Mouse (Mus musculus) adrenal gland, adult 8-10 months (tissue): Measurements from ENCODE around the gene Sohlh2. TPM values are rescaled to one million over a fixed set of nuclear protein-coding genes. Genes with fewer than 3 reads are reported as not detected.
"Not testable (repeated sequence)": the region's sequence is repeated elsewhere in the genome, so short reads cannot be mapped to it uniquely, and the experiment has no call there.

ENCODE experiments used
- DNase-seq: peaks from one replicate; pipeline ENCODE4 v3.0.0; 2022
- total RNA-seq, 4 experiments: library from RNA; stranded (reverse); gene quantifications; 2 replicates each; pipeline ENCODE4 v1.2.4; 2022

Gene Sohlh2
- total RNA-seq: not detected

DNA sequence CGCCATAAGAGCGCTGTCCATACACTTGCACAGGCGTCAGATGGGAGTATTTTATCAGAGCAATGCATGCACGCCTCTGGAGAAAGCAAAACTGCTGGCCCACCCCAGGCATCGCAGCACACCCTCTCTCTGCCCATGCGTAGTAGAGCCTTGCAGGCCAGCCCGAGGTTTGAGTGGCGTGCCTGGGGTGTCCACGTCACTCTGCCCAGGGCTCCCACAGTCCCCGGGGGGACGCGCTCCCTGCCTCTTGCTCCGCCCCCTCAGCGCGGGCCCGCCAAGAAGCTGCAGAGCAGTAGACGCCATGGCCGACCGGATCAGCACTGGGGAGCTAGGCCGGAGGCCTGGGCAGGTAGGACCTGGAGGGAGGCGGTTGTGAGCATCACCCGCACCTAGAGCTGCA, at the start of gene Sohlh2:
Sohlh2 (plus strand) TSS at position 263 of the 400 bp plus-strand sequence.
- no peak for DNase-seq

DNA sequence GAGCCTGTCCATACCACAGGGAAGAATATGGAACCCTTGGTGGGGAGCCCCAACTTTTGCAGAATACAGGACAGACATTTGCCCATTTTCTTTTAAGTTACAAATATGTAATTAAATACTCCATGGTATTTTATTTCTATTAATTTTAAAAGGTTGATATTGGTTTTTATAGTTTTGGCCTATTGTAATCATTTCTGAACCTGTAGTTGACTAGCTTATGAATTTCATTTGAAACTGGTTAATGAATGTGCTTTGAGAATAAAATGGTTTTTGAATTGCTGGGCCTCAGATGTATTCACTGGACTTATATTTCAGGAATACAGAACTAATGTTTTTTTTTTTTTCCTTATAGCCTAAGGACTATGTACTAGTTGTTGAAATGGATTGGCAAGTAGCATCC, 44.8 kb upstream of the Sohlh2 start, which contains the start of gene Ccdc169:
Ccdc169 (plus strand) TSS at position 301 of the 400 bp plus-strand sequence.
- no peak for DNase-seq

DNA sequence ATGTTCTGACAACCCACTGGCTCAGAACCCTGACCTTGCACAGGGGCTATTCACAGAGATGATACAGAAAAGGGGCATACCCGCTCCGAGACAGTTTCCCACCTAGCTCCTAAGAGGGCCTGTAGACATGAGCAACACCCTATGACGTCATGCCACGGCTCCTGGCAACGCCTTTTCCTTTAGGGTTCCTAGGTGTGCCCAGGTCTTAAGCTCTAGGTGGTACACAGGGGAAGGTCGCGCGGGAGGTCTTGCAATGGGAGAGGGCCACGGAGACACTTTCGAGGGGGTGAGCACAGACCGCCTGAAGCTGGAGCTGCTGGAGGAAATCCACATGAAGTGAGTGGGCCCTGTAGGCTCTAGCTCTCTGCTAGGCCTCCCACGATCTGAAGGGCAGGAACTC, 42.0 kb upstream of the Sohlh2 start:
- DNase-seq: no peak

DNA sequence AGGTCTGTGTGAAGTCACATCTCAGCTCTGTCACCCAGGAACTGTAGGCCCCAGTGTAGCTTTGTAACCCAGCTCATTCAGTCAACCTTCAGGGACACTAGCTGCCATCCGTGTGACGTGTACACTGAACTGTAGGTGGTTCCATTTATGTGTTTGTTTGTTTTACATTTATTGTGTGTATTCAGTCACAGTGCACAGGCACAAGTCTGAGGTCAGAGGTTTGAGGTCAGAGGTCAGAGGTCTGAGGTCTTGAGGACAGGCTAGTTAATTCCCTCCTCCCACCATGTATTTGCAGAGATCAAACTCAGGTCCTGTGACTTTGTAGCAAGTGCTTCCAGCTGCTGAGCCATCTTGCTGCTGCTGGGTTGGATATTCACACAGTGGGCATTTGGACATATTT, 40.4 kb upstream of the Sohlh2 start:
- DNase-seq: no peak

DNA sequence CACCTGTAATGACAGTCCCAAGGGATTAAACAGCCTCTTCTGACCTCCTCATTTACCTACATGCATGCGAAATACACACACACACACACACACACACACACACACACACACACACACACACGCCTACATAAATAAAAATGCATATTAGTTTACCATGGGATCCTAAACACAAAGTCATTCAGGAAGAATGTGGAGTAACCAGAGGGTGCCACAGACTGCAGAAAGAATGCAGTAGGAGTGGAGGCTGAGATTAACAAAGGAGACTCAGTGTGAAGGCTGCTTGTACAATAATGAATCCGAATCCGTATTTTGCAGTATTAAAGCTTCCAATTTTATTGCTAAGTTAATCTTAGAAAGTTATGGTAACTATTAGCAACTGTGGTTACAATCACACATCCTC, 36.9 kb upstream of the Sohlh2 start:
- DNase-seq: no peak

DNA sequence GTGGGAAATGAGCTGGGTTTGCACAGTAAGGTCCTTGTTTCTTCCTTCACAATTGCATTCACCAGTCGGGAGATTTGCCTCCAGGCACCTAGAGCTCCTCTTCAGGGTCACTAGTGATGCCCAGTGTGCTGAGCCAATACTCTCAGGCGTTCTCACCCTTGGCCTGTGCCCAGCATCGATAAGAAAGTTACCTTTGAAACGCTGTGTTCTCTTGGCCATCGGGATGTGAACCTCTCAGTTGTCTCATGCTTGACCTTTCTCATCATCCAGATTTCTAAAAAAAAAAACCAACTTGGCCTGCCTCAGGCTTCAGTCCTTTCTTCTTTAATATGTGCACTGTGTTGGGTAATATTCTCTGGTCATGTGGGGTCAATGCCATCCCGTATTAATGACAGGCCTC, 35.4 kb upstream of the Sohlh2 start:
- DNase-seq: no peak

DNA sequence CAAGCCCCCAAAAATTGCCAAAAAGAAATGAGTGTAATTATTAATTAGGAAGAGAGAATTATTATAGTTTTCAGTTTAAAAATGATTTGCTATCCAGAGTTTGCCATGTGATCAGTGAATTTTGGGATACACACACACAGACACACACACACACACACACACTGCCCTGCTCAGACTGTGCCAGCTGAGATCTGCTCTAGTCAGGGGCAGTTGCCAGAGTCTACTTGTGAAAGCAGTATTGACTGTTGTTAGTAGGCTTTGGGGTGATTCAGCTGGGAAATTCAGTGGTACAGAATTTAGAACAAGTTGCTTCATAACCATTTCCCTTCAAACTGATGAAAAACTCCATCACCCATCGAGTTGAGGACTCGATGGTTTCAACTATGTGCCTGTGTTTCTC, 34.7 kb upstream of the Sohlh2 start:
- DNase-seq: no peak

DNA sequence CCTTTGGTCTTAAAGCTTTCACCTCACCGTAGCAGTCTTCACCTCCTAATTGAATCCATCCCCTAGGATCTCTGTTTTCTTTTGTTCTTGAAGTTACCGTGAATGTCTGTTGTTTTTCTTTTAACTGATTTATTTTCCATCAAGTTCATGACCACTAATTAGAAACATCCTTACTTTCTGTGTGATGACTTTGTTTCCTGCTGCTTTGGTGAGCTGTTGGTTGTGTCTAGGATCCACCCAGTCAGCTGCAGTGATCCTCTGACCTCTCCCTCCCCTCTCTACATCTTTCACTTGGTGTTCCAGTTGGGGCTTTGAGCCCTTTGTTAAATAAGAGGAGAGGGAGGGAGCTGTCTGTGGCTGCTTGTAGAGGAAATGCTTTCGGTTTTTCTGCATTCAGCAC, 33.7 kb upstream of the Sohlh2 start:
- no peak for DNase-seq

DNA sequence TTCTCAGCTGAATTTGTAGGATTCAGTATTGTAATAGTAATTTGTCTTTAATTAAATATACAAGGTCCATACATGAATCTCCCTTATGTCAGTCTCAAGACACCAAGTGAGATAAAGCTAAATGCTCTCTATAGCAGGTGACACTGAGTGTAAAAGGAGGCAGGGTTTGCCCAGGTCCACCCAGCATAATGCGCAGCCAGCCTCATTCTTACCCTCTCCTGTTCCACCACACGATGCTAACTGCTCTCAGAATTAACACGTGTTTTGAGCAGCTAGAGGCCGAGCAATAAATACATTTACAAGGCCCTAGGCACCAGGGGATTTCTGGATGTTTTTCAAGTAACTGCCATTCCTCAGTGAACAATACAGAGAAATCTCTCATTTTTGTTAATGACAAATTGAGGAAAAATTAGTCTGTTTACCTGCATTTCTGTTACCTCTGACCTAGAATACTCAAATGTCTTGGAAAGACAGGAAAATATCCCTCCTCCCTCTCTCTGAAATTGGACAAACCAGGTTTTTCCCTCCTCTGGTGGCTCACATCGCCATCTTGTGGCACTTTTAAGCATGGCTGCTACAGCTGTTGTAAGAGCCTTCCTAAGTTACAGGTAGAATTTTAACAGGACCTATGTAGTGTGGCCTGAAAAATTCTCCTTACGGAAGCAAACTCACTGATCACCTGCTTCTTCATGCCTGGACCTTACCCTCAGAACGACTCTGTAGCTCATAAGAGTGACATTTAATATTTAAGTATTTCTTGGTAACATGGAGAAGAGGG, 30.0 kb upstream of the Sohlh2 start:
- no peak for DNase-seq

DNA sequence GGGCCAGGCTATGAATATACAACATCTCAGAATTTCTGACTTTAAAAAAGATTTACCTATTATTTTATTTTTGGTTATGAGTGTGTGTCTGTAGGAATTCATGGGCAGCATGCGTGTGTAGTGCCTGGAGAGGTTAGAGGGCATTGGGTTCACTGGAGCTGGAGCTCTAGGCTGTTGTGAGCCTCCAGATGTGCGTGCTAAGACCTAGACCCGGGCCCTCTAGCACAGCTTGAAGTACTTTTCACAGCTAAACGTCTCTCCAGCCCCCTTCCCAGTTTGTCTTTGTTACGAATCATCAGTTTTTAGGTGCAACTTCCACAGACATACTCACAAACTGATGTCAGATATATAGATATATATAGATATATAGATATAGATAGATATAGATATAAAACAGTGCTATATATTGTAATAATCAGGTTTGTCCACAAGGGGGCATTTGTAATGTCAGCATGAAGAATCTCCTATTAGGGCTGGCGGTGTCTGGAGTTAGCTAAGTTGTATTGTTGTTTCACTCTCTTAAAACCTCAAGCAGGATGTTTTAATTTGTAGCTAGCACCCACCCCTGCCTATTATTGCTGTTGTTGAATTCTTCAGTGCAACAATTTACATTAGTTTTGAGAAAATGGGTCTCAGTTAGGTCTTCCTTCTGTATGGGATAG, 29.0 kb upstream of the Sohlh2 start:
- DNase-seq: no peak

DNA sequence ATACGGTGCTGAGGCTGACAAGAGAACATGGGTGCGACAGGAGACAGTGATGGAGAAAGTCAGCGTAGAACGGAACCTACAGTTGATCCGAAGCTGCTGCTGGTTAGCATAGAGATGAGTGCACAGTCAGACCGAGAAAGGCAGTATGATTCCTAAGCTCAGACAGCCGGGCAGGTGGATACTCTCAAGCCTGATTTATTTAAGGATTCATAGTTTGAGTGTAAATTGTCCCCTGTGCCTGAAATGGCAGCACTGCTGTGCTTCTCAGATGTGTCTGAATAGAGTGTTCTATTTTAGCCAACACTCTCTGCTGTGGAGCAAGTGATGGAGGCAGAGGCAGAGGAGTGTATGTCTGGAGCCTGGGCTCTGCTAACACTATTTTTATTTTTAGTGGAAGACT, 27.7 kb upstream of the Sohlh2 start:
- no peak for DNase-seq

DNA sequence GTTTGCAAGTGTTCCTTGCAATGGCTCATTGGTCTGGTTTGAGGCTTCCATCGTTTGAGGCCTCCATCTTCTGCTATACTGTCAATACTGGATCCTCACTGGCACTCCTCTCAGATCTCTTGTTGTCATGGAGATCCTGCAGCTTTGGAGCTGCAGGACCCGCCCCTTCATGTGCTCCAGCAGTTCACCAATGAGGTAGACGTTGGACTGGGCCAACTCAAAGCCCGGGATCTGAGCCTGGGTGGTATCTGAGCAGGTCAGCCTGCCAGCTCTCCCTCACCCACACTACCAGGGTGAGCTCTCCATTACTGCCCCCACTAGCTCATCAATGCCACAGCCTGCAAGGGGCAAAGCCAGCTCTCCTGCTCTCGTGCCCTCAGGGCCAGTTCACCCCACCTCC, 24.4 kb upstream of the Sohlh2 start:
- no peak for DNase-seq

DNA sequence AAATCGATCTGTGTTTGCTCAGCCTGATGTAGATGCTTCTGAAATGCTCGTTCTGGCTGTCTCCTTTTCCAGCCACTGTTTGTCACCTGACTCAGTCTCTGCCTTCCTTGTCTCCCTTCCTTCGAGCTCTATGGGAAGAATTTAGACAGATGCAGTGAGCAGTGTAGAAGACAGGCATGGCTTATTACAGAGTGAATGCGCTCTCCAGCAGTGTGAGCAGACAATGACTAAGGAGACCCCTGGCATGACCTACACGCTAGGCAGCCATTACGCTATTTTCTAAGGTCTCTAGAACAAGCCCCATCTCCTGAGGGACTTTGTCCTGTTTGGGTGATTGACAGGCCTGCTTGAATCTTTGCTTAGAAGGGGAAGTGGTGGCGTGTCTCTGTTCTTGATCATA, 20.7 kb upstream of the Sohlh2 start:
- no peak for DNase-seq

DNA sequence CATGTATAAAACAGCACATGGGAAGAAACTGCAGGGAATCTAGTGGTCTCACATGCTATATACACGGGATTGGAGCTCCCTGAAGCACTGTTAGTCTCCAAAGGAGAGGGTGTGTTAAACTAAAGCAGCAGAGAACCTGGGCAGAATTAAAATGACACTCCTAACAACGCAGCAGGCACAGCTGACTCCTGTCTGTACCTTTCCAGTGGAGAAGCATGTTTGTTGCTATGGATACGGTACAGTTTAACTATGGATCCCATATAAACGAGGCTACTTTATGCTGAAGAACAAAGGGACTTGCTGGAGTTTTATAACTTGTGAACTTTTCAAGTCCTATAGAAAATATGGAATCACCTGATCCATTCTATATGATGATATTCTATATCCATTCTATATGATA, 18.3 kb upstream of the Sohlh2 start:
- no peak for DNase-seq

DNA sequence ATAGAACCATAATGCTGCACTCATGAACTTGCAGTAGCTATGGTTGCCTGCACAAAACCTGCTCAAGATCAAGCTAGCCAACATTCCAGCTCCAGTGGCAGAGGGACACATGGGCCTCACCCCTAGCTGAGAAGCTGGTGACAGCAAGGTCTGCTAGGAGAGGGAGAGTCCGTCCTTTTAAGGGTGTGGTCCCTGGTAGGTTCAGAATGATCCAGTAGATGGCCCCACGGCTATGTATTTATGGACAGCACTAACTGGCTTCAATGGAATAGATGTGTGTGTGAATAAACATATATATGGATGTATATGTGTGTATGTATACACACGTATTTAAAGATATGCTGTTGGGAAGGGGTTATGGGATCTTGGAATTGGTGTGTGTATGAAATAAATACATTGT, 9.3 kb upstream of the Sohlh2 start:
- DNase-seq: no peak

DNA sequence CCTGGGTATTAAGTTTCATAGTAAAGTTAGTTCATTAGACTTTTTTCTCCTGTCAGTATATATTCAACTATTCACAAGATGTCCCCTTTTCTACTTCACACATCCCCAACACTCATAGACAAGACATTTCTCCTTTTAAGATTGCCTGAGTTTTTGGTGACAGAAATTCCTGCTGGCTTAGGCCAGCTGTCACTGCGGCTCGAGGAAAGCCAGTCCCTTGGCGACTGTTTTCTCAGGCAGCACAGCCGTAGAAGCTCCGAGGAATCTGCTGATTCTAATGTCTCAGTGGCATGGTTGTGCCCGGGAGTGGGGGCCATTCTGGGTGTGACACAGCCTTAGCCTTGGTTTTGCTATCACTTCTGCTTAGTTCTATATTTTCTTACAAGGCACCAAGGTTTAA, 4.6 kb upstream of the Sohlh2 start:
- DNase-seq: no peak

DNA sequence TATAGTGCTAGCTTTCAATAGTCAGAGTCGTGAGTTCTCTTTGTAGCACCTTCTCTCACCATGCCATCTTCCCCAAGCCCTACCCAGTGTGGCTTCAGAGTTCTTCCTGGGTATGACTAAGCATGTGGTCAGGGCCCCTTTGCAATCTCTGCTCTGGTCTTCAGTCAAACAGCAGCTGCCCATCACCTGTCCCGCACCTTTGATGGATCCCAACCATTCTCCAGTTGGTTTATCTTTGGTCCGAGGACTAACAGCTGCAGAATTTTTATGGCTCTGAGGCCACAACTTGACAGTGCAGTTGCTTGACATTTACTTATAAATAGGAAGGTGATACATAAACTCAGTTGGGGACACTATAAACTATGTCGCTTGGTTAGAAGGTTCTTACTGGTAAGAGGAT, 9.8 kb downstream of the Sohlh2 start:
- no peak for DNase-seq

DNA sequence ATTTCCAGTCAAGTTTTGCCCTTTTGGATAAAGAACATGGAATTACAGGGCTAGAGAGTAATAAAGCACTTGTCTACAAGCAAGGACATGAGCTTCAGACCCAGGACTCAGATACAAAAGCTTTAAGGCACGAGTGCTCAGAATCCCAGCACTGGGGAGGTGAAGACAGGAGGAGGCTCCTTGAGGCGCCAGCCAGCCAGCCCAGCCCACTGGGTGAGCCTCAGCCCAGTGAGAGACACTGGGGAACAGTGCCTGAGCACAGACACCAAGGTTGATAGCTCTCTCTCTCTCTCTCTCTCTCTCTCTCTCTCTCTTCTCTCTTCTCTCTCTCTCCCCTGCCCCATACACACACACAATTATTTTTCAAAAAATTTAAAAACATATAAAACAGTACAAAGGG, 11.5 kb downstream of the Sohlh2 start:
- no peak for DNase-seq

DNA sequence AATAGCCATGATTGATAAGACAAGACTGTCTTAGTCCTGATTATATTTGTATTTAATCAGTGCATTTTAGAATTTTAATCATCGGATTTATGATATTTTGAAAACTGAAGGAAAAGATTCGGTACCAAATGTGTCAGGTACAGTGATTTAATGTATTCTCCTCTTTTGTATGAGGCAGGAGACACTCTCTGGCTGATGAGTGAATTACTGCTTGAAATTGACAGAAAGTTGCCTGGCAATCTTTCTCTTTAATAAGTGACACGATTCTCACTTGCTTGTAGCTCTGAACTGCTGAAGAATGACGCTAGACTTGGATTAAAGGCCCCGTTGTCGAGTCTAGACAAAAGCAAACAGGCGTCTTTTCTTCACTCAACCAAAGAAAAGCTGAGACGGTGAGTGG, 13.0 kb downstream of the Sohlh2 start:
- no peak for DNase-seq

DNA sequence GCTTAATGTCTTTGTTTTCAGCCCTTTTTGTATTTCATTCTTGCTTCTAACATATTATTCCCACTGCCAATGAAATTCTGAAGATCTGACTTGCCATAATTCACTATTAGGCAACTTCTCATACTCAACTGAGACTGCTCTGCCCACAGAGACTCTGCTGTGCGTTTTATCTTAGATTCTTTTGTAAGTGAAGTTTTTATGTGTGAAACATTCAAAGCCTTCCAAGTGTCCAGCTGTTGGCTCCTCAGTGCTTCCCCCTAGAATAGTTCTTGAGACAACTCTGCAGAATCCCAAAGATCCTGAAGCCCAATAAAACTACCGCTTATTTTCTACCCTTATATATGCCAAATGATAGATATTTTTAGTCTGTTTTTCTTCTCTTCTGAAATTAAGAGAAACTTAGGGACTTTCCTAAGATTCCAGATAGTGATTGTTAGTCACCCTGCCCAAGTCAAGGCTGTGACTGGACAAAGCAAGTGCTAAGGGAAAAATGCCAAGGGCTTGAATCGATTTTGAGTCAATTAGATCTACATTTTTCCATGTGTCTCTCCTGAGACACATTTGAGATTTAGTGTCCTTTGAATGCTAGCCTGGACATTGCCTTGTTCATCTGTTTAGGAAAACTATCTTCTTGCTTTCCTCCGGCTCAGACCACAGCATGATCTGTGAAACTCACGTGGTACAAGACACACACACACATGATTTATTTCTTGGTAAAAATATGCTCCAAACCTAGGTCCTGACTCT, 13.9 kb downstream of the Sohlh2 start:
- DNase-seq: no peak

DNA sequence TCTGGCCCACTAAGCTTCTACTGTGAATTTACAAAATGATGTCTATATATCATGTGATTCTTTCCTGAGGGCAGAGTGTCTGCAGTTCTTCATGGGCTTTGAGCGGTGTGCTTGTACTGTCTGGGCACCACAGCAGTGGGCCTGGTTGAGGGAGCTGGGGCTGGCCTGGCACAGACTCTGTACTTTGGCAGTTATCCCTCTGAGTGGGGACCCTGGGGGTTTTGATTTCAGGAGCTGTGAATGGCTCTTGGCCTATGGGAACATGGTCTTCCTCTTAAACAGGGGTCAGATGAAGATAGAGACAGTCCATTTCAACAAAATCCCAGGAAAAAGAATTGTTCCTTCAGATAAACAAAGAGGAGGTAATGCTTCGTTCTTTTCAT, 14.5 kb downstream of the Sohlh2 start:
- no peak for DNase-seq

DNA sequence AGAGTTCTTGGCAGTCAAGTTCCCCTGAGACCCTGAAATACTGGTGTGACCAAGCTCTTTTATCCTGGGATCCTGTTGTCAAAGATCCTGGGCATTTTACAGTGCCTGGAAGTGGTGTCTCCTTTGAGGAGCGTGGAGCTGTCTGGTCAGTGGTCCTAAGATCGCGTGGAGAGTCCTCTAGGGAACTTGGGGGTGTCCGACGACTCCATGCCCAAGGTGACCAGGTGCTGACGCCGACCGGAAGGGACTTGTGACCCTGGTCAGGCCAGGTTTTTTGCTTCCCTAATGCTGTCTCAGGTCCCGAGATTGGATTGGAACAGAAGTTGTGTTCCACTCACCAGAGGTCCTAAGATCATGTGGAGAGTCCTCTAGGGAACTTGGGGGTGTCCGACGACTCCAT, 21.8 kb downstream of the Sohlh2 start:
- not testable (repeated sequence) for DNase-seq

DNA sequence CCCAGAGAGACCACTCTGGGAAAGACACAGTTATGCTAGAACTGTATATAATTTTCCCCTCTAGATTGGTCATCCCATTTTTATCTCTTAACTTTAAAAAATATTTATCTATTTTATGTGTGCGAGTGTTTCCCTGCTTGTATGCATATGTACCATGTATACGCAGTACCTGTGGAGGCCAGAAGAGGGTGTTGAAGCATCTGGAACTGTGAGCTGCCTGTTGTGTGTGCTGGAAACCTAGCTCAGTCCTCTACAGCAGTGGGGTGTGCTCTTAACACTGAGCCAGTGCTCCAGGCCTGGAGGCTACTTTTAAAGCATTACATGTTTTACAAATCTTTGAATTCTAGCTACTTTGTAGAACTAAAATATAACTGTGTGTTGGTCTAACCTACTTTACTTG, 24.6 kb downstream of the Sohlh2 start:
- no peak for DNase-seq

DNA sequence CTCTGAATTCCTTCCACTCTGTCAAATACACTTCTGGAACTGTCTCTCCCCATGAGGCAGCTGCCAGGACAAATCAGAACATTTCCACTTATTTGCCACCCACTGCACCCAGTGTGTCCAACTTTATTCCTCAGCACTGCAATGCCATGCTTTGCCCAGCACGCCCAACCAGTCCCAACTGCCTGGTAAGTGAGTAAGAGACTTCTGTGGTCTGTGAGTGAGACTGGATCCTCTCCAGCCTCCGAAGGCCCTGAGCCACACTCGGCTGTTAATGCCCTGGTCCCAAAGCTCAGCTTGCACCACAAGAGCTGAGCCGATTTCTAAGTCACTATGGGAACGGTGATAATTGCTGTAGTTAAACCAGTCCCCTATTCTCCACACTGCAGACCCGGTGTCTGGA, 25.8 kb downstream of the Sohlh2 start:
- no peak for DNase-seq
